Mouse (Mus musculus) liver, embryonic 12.5 days (tissue): ENCODE measurements around the gene Ak1. TPM values are rescaled to one million over a fixed set of nuclear protein-coding genes. Genes with fewer than 3 reads are reported as not detected.
A peak's percentile ranks its signal among the peaks of the same experiment; 100 is the strongest.

Experiments used
- ATAC-seq: fragments of 200-750 bp; cut with Nextera tagmentation; 2 replicates; pipeline ENCODE4 v1.8.0; 2017; ENCODE audit warnings: moderate number of reproducible peaks, mild to moderate bottlenecking, moderate library complexity
- H3K27ac ChIP-seq: fragments of 300-500 bp; sonication (generic); 2 replicates; pipeline ENCODE4 v1.5.1; 2016; ENCODE audit warnings: mild to moderate bottlenecking
- H3K27me3 ChIP-seq: fragments of 300-500 bp; sonication (generic); replicated peaks from 2 replicates; pipeline ENCODE4 v1.6.1; 2016; ENCODE audit warnings: mild to moderate bottlenecking, moderate library complexity
- H3K36me3 ChIP-seq: fragments of 300-500 bp; sonication (generic); 2 replicates; pipeline ENCODE4 v1.6.1; 2016; ENCODE audit warnings: mild to moderate bottlenecking, moderate library complexity
- H3K4me1 ChIP-seq: fragments of 300-500 bp; sonication (generic); 2 replicates; pipeline ENCODE4 v1.6.1; 2016
- H3K4me2 ChIP-seq: fragments of 300-500 bp; sonication (generic); 2 replicates; pipeline ENCODE4 v1.6.1; 2016; ENCODE audit warnings: mild to moderate bottlenecking, moderate library complexity
- H3K4me3 ChIP-seq: fragments of 300-500 bp; sonication (generic); 2 replicates; pipeline ENCODE4 v1.5.1; 2016; ENCODE audit warnings: mild to moderate bottlenecking, moderate library complexity
- H3K9ac ChIP-seq: fragments of 300-500 bp; sonication (generic); 2 replicates; pipeline ENCODE4 v1.6.1; 2016; ENCODE audit warnings: mild to moderate bottlenecking, moderate library complexity
- H3K9me3 ChIP-seq: fragments of 300-500 bp; sonication (generic); replicated peaks from 2 replicates; pipeline ENCODE4 v1.6.1; 2016; ENCODE audit warnings: mild to moderate bottlenecking, moderate library complexity
- WGBS: fragments of 180-500 bp; shearing (Covaris S2); methylation state at CpG from one replicate; pipeline ENCODE4 v1.1.7; 2016; ENCODE audit not compliant: insufficient replicate concordance; 5-methylcytosine and 5-hydroxymethylcytosine counted together
- polyA plus RNA-seq: library from polyadenylated mRNA; unstranded; fragments of >200 nt; fragmentation: Nextera tagmentation; extraction: Ambion mirVana; gene quantifications from 2 replicates; pipeline ENCODE4 v1.2.1, GENCODE M21; 2016

Ak1 gene
- polyA plus RNA-seq, 1 experiment from 2014 or later, result 2.6 TPM

GRCm38 (mm10) chr2:32620682-32621516, 659 bp upstream of the Ak1 start:
- no peak overlapping the region; the same call in none of the 2 replicates for H3K4me2 ChIP-seq
- H3K36me3 ChIP-seq, result peaks cover 35% of the 10 kb centered on the region
- peak; percentile 60 for ATAC-seq
- no peaks in the 10 kb centered on the region for H3K27me3 ChIP-seq
- WGBS, result 39% methylated on average over 4 of the region's 4 CpGs
- H3K4me3 ChIP-seq, result no peak overlapping the region
- peak overlapping the region; percentile 72 for H3K27ac ChIP-seq
- peaks cover 47% of the 10 kb centered on the region for H3K4me1 ChIP-seq
- H3K9ac ChIP-seq, result 0 out of 2 replicates have a peak overlapping the region, but pooled peaks have one; percentile 6
- 0 out of 2 replicates have a peak, but pooled peaks cover 4% of the 10 kb centered on the region for H3K9me3 ChIP-seq

GRCm38 (mm10) chr2:32624111-32624748, 2.7 kb downstream of the Ak1 start:
- no peaks in the 10 kb centered on the region for H3K9me3 ChIP-seq
- no peak overlapping the region for H3K4me2 ChIP-seq
- no peak overlapping the region for H3K9ac ChIP-seq
- peaks cover 67% of the 10 kb centered on the region for H3K4me1 ChIP-seq
- no peak overlapping the region for H3K4me3 ChIP-seq
- H3K27ac ChIP-seq, result no peak overlapping the region
- H3K27me3 ChIP-seq, result no peaks in the 10 kb centered on the region
- H3K36me3 ChIP-seq, result peaks cover 9% of the 10 kb centered on the region
- ATAC-seq, result no peak
- WGBS, result 57% methylated on average over 5 of the region's 5 CpGs

- 6% methylated on average over 13 of the region's 13 CpGs for WGBS
- H3K4me3 ChIP-seq, result peak overlapping the region; percentile 18; the same call in 1 of the 2 replicates
- H3K9ac ChIP-seq, result 0 out of 2 replicates have a peak overlapping the region, but pooled peaks have one; percentile 18
- ATAC-seq, result peak; percentile 16; the same call in 1 of the 2 replicates
- H3K27ac ChIP-seq, result 0 out of 2 replicates have a peak overlapping the region, but pooled peaks have one; percentile 1
- H3K27me3 ChIP-seq, result no peaks in the 10 kb centered on the region
- peak overlapping the region; percentile 58 for H3K4me2 ChIP-seq
- no peaks in the 10 kb centered on the region for H3K36me3 ChIP-seq
- peaks cover 56% of the 10 kb centered on the region for H3K4me1 ChIP-seq
- H3K9me3 ChIP-seq, result no peaks in the 10 kb centered on the region
Measured at GRCm38 (mm10) chr2:32625212-32625872, 3.8 kb downstream of the Ak1 start.

- Histone ChIP-seq H3K4me2 (peak overlapping the region; percentile 58), H3K27me3 (no peaks in the 10 kb centered on the region), H3K9ac (no peak overlapping the region), H3K27ac (0 out of 2 replicates have a peak overlapping the region, but pooled peaks have one; percentile 1), H3K4me1 (peaks cover 49% of the 10 kb centered on the region), H3K9me3 (no peaks in the 10 kb centered on the region), H3K4me3 (no peak overlapping the region), H3K36me3 (no peaks in the 10 kb centered on the region)
- ATAC-seq, result no peak
- 62% methylated on average over 5 of the region's 5 CpGs for WGBS
Measured at GRCm38 (mm10) chr2:32625873-32626694, 4.5 kb downstream of the Ak1 start.

GRCm38 (mm10) chr2:32627266-32628043, 5.9 kb downstream of the Ak1 start:
- peaks cover 46% of the 10 kb centered on the region for H3K4me1 ChIP-seq
- WGBS, result 67% methylated on average over 19 of the region's 20 CpGs
- no peak overlapping the region for H3K27ac ChIP-seq

GRCm38 (mm10) chr2:32628044-32628550, 6.5 kb downstream of the Ak1 start:
- ATAC-seq, result no peak
- WGBS, result 67% methylated on average over 4 of the region's 4 CpGs
- Histone ChIP-seq H3K36me3 (no peaks in the 10 kb centered on the region), H3K9ac (no peak overlapping the region), H3K9me3 (no peaks in the 10 kb centered on the region), H3K4me1 (peaks cover 46% of the 10 kb centered on the region), H3K27me3 (no peaks in the 10 kb centered on the region), H3K4me3 (no peak overlapping the region), H3K27ac (no peak overlapping the region), H3K4me2 (no peak overlapping the region)

More at GRCm38 (mm10) chr2:32627266-32628043, 5.9 kb downstream of the Ak1 start:
- Histone ChIP-seq H3K4me3 (no peak overlapping the region), H3K9ac (no peak overlapping the region), H3K36me3 (no peaks in the 10 kb centered on the region), H3K9me3 (no peaks in the 10 kb centered on the region), H3K4me2 (no peak overlapping the region), H3K27me3 (no peaks in the 10 kb centered on the region)
- no peak for ATAC-seq

GRCm38 (mm10) chr2:32628729-32629128, 7.2 kb downstream of the Ak1 start:
- Histone ChIP-seq H3K9ac (no peak overlapping the region), H3K36me3 (no peaks in the 10 kb centered on the region), H3K27me3 (no peaks in the 10 kb centered on the region), H3K9me3 (no peaks in the 10 kb centered on the region), H3K4me2 (no peak overlapping the region), H3K4me1 (peaks cover 46% of the 10 kb centered on the region), H3K27ac (no peak overlapping the region), H3K4me3 (no peak overlapping the region)
- WGBS, result 80% methylated on average over 5 of the region's 5 CpGs
- ATAC-seq, result no peak

GRCm38 (mm10) chr2:32629276-32629976, 7.9 kb downstream of the Ak1 start:
- no peaks in the 10 kb centered on the region for H3K9me3 ChIP-seq

GRCm38 (mm10) chr2:32630036-32630435, 8.5 kb downstream of the Ak1 start:
- H3K36me3 ChIP-seq, result no peaks in the 10 kb centered on the region
- H3K4me2 ChIP-seq, result no peak overlapping the region
- peaks cover 36% of the 10 kb centered on the region for H3K4me1 ChIP-seq
- H3K4me3 ChIP-seq, result no peak overlapping the region
- no peak overlapping the region for H3K9ac ChIP-seq
- H3K9me3 ChIP-seq, result no peaks in the 10 kb centered on the region
- H3K27ac ChIP-seq, result no peak overlapping the region
- ATAC-seq, result no peak
- H3K27me3 ChIP-seq, result no peaks in the 10 kb centered on the region
- 84% methylated on average over 7 of the region's 9 CpGs for WGBS

More at GRCm38 (mm10) chr2:32629276-32629976, 7.9 kb downstream of the Ak1 start:
- H3K4me3 ChIP-seq, result no peak overlapping the region
- peaks cover 42% of the 10 kb centered on the region for H3K4me1 ChIP-seq
- H3K36me3 ChIP-seq, result no peaks in the 10 kb centered on the region
- H3K9ac ChIP-seq, result no peak overlapping the region
- no peak for ATAC-seq
- WGBS, result 52% methylated on average over 9 of the region's 9 CpGs
- H3K27me3 ChIP-seq, result no peaks in the 10 kb centered on the region
- no peak overlapping the region for H3K4me2 ChIP-seq
- no peak overlapping the region for H3K27ac ChIP-seq

- H3K4me2 ChIP-seq, result no peak overlapping the region
- H3K36me3 ChIP-seq, result no peaks in the 10 kb centered on the region
- no peak overlapping the region for H3K27ac ChIP-seq
- H3K27me3 ChIP-seq, result no peaks in the 10 kb centered on the region
- no peaks in the 10 kb centered on the region for H3K9me3 ChIP-seq
- peaks cover 26% of the 10 kb centered on the region for H3K4me1 ChIP-seq
- no peak overlapping the region for H3K4me3 ChIP-seq
- no peak for ATAC-seq
- 77% methylated on average over 10 of the region's 10 CpGs for WGBS
- no peak overlapping the region for H3K9ac ChIP-seq
Measured at GRCm38 (mm10) chr2:32631046-32631445, 9.5 kb downstream of the Ak1 start.
